Mouse (Mus musculus): ENCODE results near the gene Zfp3. TPM values are rescaled to one million over a fixed set of nuclear protein-coding genes. Genes with fewer than 3 reads are reported as not detected.

The Zfp3 gene
- polyA plus RNA-seq, 1 experiment = 1.2 TPM

DNA sequence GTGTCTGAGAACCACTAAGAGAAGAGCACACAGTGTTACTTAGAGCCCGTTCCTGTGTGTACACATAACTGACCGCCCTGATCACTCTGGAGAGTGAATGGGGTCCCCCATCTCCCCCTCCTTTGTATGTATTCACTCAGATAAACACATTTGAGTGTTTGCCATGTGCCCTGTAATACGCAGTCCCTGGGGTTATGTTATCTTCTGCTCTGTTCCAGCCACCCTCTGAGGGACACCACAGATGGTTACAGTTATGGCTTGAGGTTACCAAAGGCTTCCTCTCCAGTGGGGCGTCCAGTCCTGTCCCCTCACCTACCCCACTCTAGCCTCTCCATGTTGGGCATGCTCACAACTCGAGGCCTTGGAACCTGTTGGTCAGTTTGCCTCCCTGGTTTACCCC is 36.6 kb upstream of the Zfp3 start:
- Histone ChIP-seq H3K4me1 (ENCODE audit: control insufficient read depth, insufficient read depth, low read length) (no peaks in the 10 kb centered on the region; the same call in none of the 2 replicates), H3K36me3 (ENCODE audit: control insufficient read depth, insufficient read depth, low read length) (no peaks in the 10 kb centered on the region), H3K27ac (ENCODE audit: control insufficient read depth, insufficient read depth, low read depth, low read length) (no peak overlapping the region), H3K27me3 (ENCODE audit: control insufficient read depth, insufficient read depth, low read length) (no peaks in the 10 kb centered on the region), H3K4me3 (ENCODE audit: control insufficient read depth, low read depth, low read length) (no peak overlapping the region)
- TF ChIP-seq CTCF (IDR thresholded peaks at IDR 0.05; ENCODE audit: control insufficient read depth, insufficient read depth, insufficient replicate concordance, low read depth, low read length) (no peak), POLR2A (IDR thresholded peaks at IDR 0.05; ENCODE audit: control insufficient read depth, low read depth, low read length) (no peak)

- TF ChIP-seq POLR2A (IDR thresholded peaks at IDR 0.05; ENCODE audit: control insufficient read depth, low read depth, low read length) (no peak), CTCF (IDR thresholded peaks at IDR 0.05; ENCODE audit: control insufficient read depth, insufficient read depth, insufficient replicate concordance, low read depth, low read length) (no peak)
- no peaks in the 10 kb centered on the region; the same call in none of the 2 replicates for H3K4me1 ChIP-seq (ENCODE audit: control insufficient read depth, insufficient read depth, low read length)
- H3K36me3 ChIP-seq (ENCODE audit: control insufficient read depth, insufficient read depth, low read length) = no peaks in the 10 kb centered on the region
- H3K4me3 ChIP-seq (ENCODE audit: control insufficient read depth, low read depth, low read length) = no peak overlapping the region
- H3K27me3 ChIP-seq (ENCODE audit: control insufficient read depth, insufficient read depth, low read length) = no peaks in the 10 kb centered on the region
- 0 out of 2 replicates have a peak overlapping the region, but pooled peaks have one; percentile 6 for H3K27ac ChIP-seq (ENCODE audit: control insufficient read depth, insufficient read depth, low read depth, low read length)
These were observed 33.5 kb upstream of the Zfp3 start for GRCm38 (mm10) chr11:70730427-70731038.

- no peak for TF ChIP-seq CTCF (IDR thresholded peaks at IDR 0.05; ENCODE audit: control insufficient read depth, insufficient read depth, insufficient replicate concordance, low read depth, low read length)
- no peak for TF ChIP-seq POLR2A (IDR thresholded peaks at IDR 0.05; ENCODE audit: control insufficient read depth, low read depth, low read length)
- Histone ChIP-seq H3K27ac (ENCODE audit: control insufficient read depth, insufficient read depth, low read depth, low read length) (peak overlapping the region; percentile 6; the same call in 1 of the 2 replicates), H3K4me3 (ENCODE audit: control insufficient read depth, low read depth, low read length) (no peak overlapping the region), H3K36me3 (ENCODE audit: control insufficient read depth, insufficient read depth, low read length) (no peaks in the 10 kb centered on the region), H3K4me1 (ENCODE audit: control insufficient read depth, insufficient read depth, low read length) (no peaks in the 10 kb centered on the region; the same call in none of the 2 replicates), H3K27me3 (ENCODE audit: control insufficient read depth, insufficient read depth, low read length) (no peaks in the 10 kb centered on the region)
These were observed 32.8 kb upstream of the Zfp3 start for GRCm38 (mm10) chr11:70731178-70731577.

DNA sequence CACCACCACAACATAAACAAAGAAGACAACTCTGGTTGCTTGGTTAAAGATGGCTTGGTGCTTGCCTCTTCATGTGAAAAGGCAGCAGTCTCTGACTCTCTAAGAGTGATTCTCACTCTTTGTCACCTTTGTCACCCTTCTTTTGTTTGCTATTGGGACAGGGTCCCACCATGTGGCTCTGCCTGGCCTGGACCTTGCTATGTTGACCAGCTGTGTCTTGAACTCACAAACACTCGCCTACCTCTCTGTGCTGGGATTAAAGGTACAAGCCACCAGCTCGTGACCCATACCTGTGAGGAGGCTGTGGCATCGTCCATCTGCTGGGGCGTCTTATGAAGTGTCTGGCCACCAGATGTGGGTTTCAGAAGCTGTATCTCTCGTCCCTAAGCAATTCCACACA is 30.8 kb upstream of the Zfp3 start:
- TF ChIP-seq CTCF (IDR thresholded peaks at IDR 0.05; ENCODE audit: control insufficient read depth, insufficient read depth, insufficient replicate concordance, low read depth, low read length) (no peak), POLR2A (IDR thresholded peaks at IDR 0.05; ENCODE audit: control insufficient read depth, low read depth, low read length) (no peak)
- Histone ChIP-seq H3K36me3 (ENCODE audit: control insufficient read depth, insufficient read depth, low read length) (no peaks in the 10 kb centered on the region), H3K4me3 (ENCODE audit: control insufficient read depth, low read depth, low read length) (no peak overlapping the region), H3K27me3 (ENCODE audit: control insufficient read depth, insufficient read depth, low read length) (no peaks in the 10 kb centered on the region), H3K4me1 (ENCODE audit: control insufficient read depth, insufficient read depth, low read length) (no peaks in the 10 kb centered on the region; the same call in none of the 2 replicates), H3K27ac (ENCODE audit: control insufficient read depth, insufficient read depth, low read depth, low read length) (no peak overlapping the region)

GRCm38 (mm10) chr11:70737749-70738148 is 26.3 kb upstream of the Zfp3 start:
- no peak overlapping the region for H3K27ac ChIP-seq (ENCODE audit: control insufficient read depth, insufficient read depth, low read depth, low read length)
- H3K4me3 ChIP-seq (ENCODE audit: control insufficient read depth, low read depth, low read length) = no peak overlapping the region
- no peak for TF ChIP-seq CTCF (IDR thresholded peaks at IDR 0.05; ENCODE audit: control insufficient read depth, insufficient read depth, insufficient replicate concordance, low read depth, low read length)
- no peaks in the 10 kb centered on the region for H3K4me1 ChIP-seq (ENCODE audit: control insufficient read depth, insufficient read depth, low read length)
- no peaks in the 10 kb centered on the region for H3K27me3 ChIP-seq (ENCODE audit: control insufficient read depth, insufficient read depth, low read length)
- H3K36me3 ChIP-seq (ENCODE audit: control insufficient read depth, insufficient read depth, low read length) = no peaks in the 10 kb centered on the region

GRCm38 (mm10) chr11:70741603-70742002 is 22.4 kb upstream of the Zfp3 start:
- no peak overlapping the region for H3K27ac ChIP-seq (ENCODE audit: control insufficient read depth, insufficient read depth, low read depth, low read length)
- H3K4me1 ChIP-seq (ENCODE audit: control insufficient read depth, insufficient read depth, low read length) = no peaks in the 10 kb centered on the region
- H3K27me3 ChIP-seq (ENCODE audit: control insufficient read depth, insufficient read depth, low read length) = no peaks in the 10 kb centered on the region
- TF ChIP-seq POLR2A (IDR thresholded peaks at IDR 0.05; ENCODE audit: control insufficient read depth, low read depth, low read length) (no peak), CTCF (IDR thresholded peaks at IDR 0.05; ENCODE audit: control insufficient read depth, insufficient read depth, insufficient replicate concordance, low read depth, low read length) (no peak)
- no peak overlapping the region for H3K4me3 ChIP-seq (ENCODE audit: control insufficient read depth, low read depth, low read length)
- no peaks in the 10 kb centered on the region for H3K36me3 ChIP-seq (ENCODE audit: control insufficient read depth, insufficient read depth, low read length)

- TF ChIP-seq CTCF (IDR thresholded peaks at IDR 0.05; ENCODE audit: control insufficient read depth, insufficient read depth, insufficient replicate concordance, low read depth, low read length) = no peak
- no peak for TF ChIP-seq POLR2A (IDR thresholded peaks at IDR 0.05; ENCODE audit: control insufficient read depth, low read depth, low read length)
- no peaks in the 10 kb centered on the region for H3K4me1 ChIP-seq (ENCODE audit: control insufficient read depth, insufficient read depth, low read length)
- no peak overlapping the region for H3K27ac ChIP-seq (ENCODE audit: control insufficient read depth, insufficient read depth, low read depth, low read length)
- H3K36me3 ChIP-seq (ENCODE audit: control insufficient read depth, insufficient read depth, low read length) = no peaks in the 10 kb centered on the region
- no peaks in the 10 kb centered on the region for H3K27me3 ChIP-seq (ENCODE audit: control insufficient read depth, insufficient read depth, low read length)
- no peak overlapping the region for H3K4me3 ChIP-seq (ENCODE audit: control insufficient read depth, low read depth, low read length)
These were observed 21.9 kb upstream of the Zfp3 start for GRCm38 (mm10) chr11:70742117-70742516.

Measured in testis, adult 2 months (tissue).